Mouse (Mus musculus) spleen, postnatal 36 days (tissue): ENCODE measurements around the gene Robo2.

ENCODE experiments used
- DNase-seq, 2 experiments: peaks; one replicate each; pipeline ENCODE4 v3.0.0; 2022; ENCODE audit warnings: low spot score in 2 of 2, mixed read lengths in 1 of 2

Gene Robo2

GRCm38 (mm10) chr16:74411481-74412251 is at the start of gene Robo2:
Gene Robo2, minus strand, starts transcription at chr16:74411825.
- DNase-seq, result peak in 1 of 2 experiments; percentile 3

GRCm38 (mm10) chr16:74458138-74458537 is 46.5 kb upstream of the Robo2 start:
- no peak for DNase-seq

GRCm38 (mm10) chr16:74457736-74458135 is 46.1 kb upstream of the Robo2 start:
- no peak for DNase-seq

GRCm38 (mm10) chr16:74456808-74457470 is 45.3 kb upstream of the Robo2 start:
- DNase-seq, result no peak

- DNase-seq, result no peak
Observed at GRCm38 (mm10) chr16:74455179-74455578, 43.6 kb upstream of the Robo2 start.

- DNase-seq, result no peak
Observed at GRCm38 (mm10) chr16:74448025-74448424, 36.4 kb upstream of the Robo2 start.

- DNase-seq, result no peak
Observed at GRCm38 (mm10) chr16:74427071-74427470, 15.4 kb upstream of the Robo2 start.

GRCm38 (mm10) chr16:74420324-74420723 is 8.7 kb upstream of the Robo2 start:
- DNase-seq, result no peak

GRCm38 (mm10) chr16:74412471-74413291 is 1.1 kb upstream of the Robo2 start:
- DNase-seq, result no peak

GRCm38 (mm10) chr16:74411021-74411420 is 604 bp downstream of the Robo2 start:
- DNase-seq, result no peak

GRCm38 (mm10) chr16:74410125-74410524 is 1.5 kb downstream of the Robo2 start:
- DNase-seq, result no peak

GRCm38 (mm10) chr16:74409548-74409947 is 2.1 kb downstream of the Robo2 start:
- no peak for DNase-seq

GRCm38 (mm10) chr16:74408566-74408965 is 3.1 kb downstream of the Robo2 start:
- DNase-seq, result no peak

GRCm38 (mm10) chr16:74397291-74397690 is 14.3 kb downstream of the Robo2 start:
- no peak for DNase-seq

- no peak for DNase-seq
Observed at GRCm38 (mm10) chr16:74395678-74396077, 15.9 kb downstream of the Robo2 start.

- DNase-seq, result no peak
Observed at GRCm38 (mm10) chr16:74379458-74379857, 32.2 kb downstream of the Robo2 start.

GRCm38 (mm10) chr16:74375342-74375940 is 36.2 kb downstream of the Robo2 start:
- DNase-seq, result no peak

GRCm38 (mm10) chr16:74374540-74374939 is 37.1 kb downstream of the Robo2 start:
- no peak for DNase-seq

GRCm38 (mm10) chr16:74373407-74373806 is 38.2 kb downstream of the Robo2 start:
- no peak for DNase-seq

GRCm38 (mm10) chr16:74372876-74373275 is 38.7 kb downstream of the Robo2 start:
- no peak for DNase-seq

- no peak for DNase-seq
Observed at GRCm38 (mm10) chr16:74348437-74348836, 63.2 kb downstream of the Robo2 start.
